12 mouse cellular contexts compared by ENCODE assay signal in genomic region chr8:75023660-75024316, GRCm38 (mm10). TPM values are rescaled to one million over a fixed set of nuclear protein-coding genes. Genes with fewer than 3 reads are reported as not detected.
DNase-seq lines count a peak whose midpoint lies in the region; ATAC-seq and TF ChIP-seq lines count a peak whose summit lies in the region.
"Had no signal": no experiment of that assay in that cellular context is flagged by ENCODE, and none has a peak within 500 bp of the region (broad histone marks: within the 10 kb centered on the region; RNA-seq: fewer than 3 reads in every experiment).

No protein-coding gene starts in this region.

- TF ChIP-seq CTCF in lung, adult 2 months (IDR thresholded peaks at IDR 0.05; ENCODE audit: insufficient read depth, low read length): 0 out of 2 replicates have a peak, but pooled peaks have one; percentile 19

- no peak overlapping the region for H3K4me3 ChIP-seq in lung, adult 2 months (replicated peaks; ENCODE audit: extremely low read depth, low read depth, low read length)
- H3K4me3 ChIP-seq in forebrain, embryonic 14.5 days (ENCODE audit: low read depth, low read length): no peak overlapping the region
- H3K4me3 ChIP-seq in neural tube, embryonic 15.5 days (replicated peaks): no peak overlapping the region
- H3K4me3 ChIP-seq: limb, embryonic 13.5 days; midbrain, embryonic 13.5 days had no signal

- DNase-seq in embryo, embryonic 10 days (ENCODE audit: low spot score): peak; percentile 19
- no peak for DNase-seq in embryo, embryonic 11 days
- DNase-seq in lung, adult 2 months: no peak
- DNase-seq in lung, adult 18-20 months: no peak
- peak; percentile 69 for DNase-seq in ZHBTc4 (ENCODE audit: low read depth, low spot score)
- DNase-seq in naive thymus-derived CD4-positive, alpha-beta T cell, adult 2 months (ENCODE audit: low read depth): peak; percentile 29
- no peak for DNase-seq in forebrain, embryonic 14.5 days (ENCODE audit: low spot score)
- DNase-seq: adrenal gland, adult 8-10 months; gastrocnemius, postnatal 36 days had no signal

- 90% methylated on average over 3 of the region's 3 CpGs for WGBS in lung, adult 2 months
- 95% methylated on average over 3 of the region's 3 CpGs for WGBS in forebrain, embryonic 14.5 days
- WGBS in neural tube, embryonic 15.5 days: 93% methylated on average over 3 of the region's 3 CpGs

- no peaks in the 10 kb centered on the region for H3K27me3 ChIP-seq in forebrain, embryonic 14.5 days (replicated peaks; ENCODE audit: control insufficient read depth, insufficient read depth, low read length)
- no peaks in the 10 kb centered on the region for H3K27me3 ChIP-seq in neural tube, embryonic 15.5 days (replicated peaks)
- H3K27me3 ChIP-seq: limb, embryonic 13.5 days; midbrain, embryonic 13.5 days had no signal

- no peak overlapping the region for H3K4me2 ChIP-seq in forebrain, embryonic 14.5 days (ENCODE audit: low read length)
- no peak overlapping the region for H3K4me2 ChIP-seq in neural tube, embryonic 15.5 days
- H3K4me2 ChIP-seq: limb, embryonic 13.5 days; midbrain, embryonic 13.5 days had no signal

- TF ChIP-seq POLR2A in lung, adult 2 months (IDR thresholded peaks at IDR 0.05; ENCODE audit: borderline replicate concordance, extremely low read depth, low read depth, low read length): no peak

- no peaks in the 10 kb centered on the region for H3K4me1 ChIP-seq in lung, adult 2 months (ENCODE audit: control insufficient read depth, insufficient read depth, low read length)
- no peaks in the 10 kb centered on the region for H3K4me1 ChIP-seq in forebrain, embryonic 14.5 days (ENCODE audit: control insufficient read depth, insufficient read depth, low read length)
- no peaks in the 10 kb centered on the region for H3K4me1 ChIP-seq in neural tube, embryonic 15.5 days
- H3K4me1 ChIP-seq: limb, embryonic 13.5 days; midbrain, embryonic 13.5 days had no signal

- no peak overlapping the region for H3K27ac ChIP-seq in forebrain, embryonic 14.5 days (ENCODE audit: low read depth, low read length)
- H3K27ac ChIP-seq in neural tube, embryonic 15.5 days (replicated peaks): no peak overlapping the region
- H3K27ac ChIP-seq: limb, embryonic 13.5 days; midbrain, embryonic 13.5 days had no signal

- no peaks in the 10 kb centered on the region for H3K9me3 ChIP-seq in forebrain, embryonic 14.5 days (replicated peaks; ENCODE audit: control insufficient read depth, low read length)
- H3K9me3 ChIP-seq in neural tube, embryonic 15.5 days (replicated peaks): no peaks in the 10 kb centered on the region
- H3K9me3 ChIP-seq: limb, embryonic 13.5 days; midbrain, embryonic 13.5 days had no signal

- peaks cover 67% of the 10 kb centered on the region for H3K36me3 ChIP-seq in forebrain, embryonic 14.5 days (ENCODE audit: control insufficient read depth, insufficient read depth, low read length)
- peaks cover 59% of the 10 kb centered on the region for H3K36me3 ChIP-seq in neural tube, embryonic 15.5 days

- H3K9ac ChIP-seq in forebrain, embryonic 14.5 days (ENCODE audit: low read length): no peak overlapping the region
- H3K9ac ChIP-seq in neural tube, embryonic 15.5 days (replicated peaks): no peak overlapping the region
- H3K9ac ChIP-seq: limb, embryonic 13.5 days; midbrain, embryonic 13.5 days had no signal

- ATAC-seq in forebrain, embryonic 14.5 days: no peak
- ATAC-seq in neural tube, embryonic 15.5 days (ENCODE audit: low FRiP score): no peak
- ATAC-seq: midbrain, embryonic 13.5 days had no signal

RNA-seq across cellular contexts. Expression of gene Tom1, which starts 9.7 kb away (rescaled TPM):
- 33.3 and 66.5 TPM in 2 replicates for polyA plus RNA-seq in lung, adult 2 months (2012; rRNA removed)
- 16.5 and 16.9 TPM in 2 replicates for polyA plus RNA-seq in forebrain, embryonic 14.5 days (2014; fragmentation: Nextera tagmentation; extraction: Ambion mirVana)
- polyA plus RNA-seq in neural tube, embryonic 15.5 days (2015; fragmentation: Nextera tagmentation; extraction: Ambion mirVana): 44.1 and 44.4 TPM in 2 replicates

RNA-seq across cellular contexts. Expression of gene Hmgxb4, which starts 30.6 kb away (rescaled TPM):
- 11.6 and 23.0 TPM in 2 replicates for polyA plus RNA-seq in lung, adult 2 months (2012; rRNA removed)
- polyA plus RNA-seq in forebrain, embryonic 14.5 days (2014; fragmentation: Nextera tagmentation; extraction: Ambion mirVana): 50.0 and 56.9 TPM in 2 replicates
- 31.1 and 33.8 TPM in 2 replicates for polyA plus RNA-seq in neural tube, embryonic 15.5 days (2015; fragmentation: Nextera tagmentation; extraction: Ambion mirVana)

Comparison
In these comparisons a context has a peak if more than half of its experiments do, and no peak if none do; other contexts are left out.
1. DNase-seq: peak in embryo, embryonic 10 days (single experiment), ZHBTc4 (single experiment) and naive thymus-derived CD4-positive, alpha-beta T cell, adult 2 months (single experiment); none in embryo, embryonic 11 days (single experiment), lung, adult 2 months (single experiment), lung, adult 18-20 months (0 of 2) and forebrain, embryonic 14.5 days (single experiment).